Mouse (Mus musculus): ENCODE measurements around the gene Bbx. TPM values are rescaled to one million over a fixed set of nuclear protein-coding genes. Genes with fewer than 3 reads are reported as not detected.

Gene Bbx
- polyA plus RNA-seq (2017; shearing (Covaris generic)) = 10 to 100 TPM; 48.2 to 49.2 TPM

GRCm38 (mm10) chr16:50432062-50432878 lies at the start of gene Bbx:
TSS of gene Bbx (minus strand) at chr16:50432390.

Other genes starting within 250 kb of the Bbx start
- gene Ccdc54, start 158.8 kb upstream of the Bbx start, polyA plus RNA-seq (2017; shearing (Covaris generic)) = not detected